Mouse (Mus musculus): ENCODE measurements at regions not wholly inside any gene's neighbourhood (a gene's known extent, or its start where the extent isn't known, plus 50 kb on each side); places are given as distances from the start of the nearest gene placed in this dataset.

- Histone ChIP-seq H3K4me1 (ENCODE audit: control insufficient read depth, insufficient read depth, low read length) (peaks cover 14% of the 10 kb centered on the region), H3K4me3 (ENCODE audit: insufficient read depth, low read length) (no peak overlapping the region), H3K27ac (ENCODE audit: insufficient read depth, low read length) (no peak overlapping the region)
- TF ChIP-seq POLR2A (IDR thresholded peaks at IDR 0.05; ENCODE audit: low read depth, low read length), result no peak
- TF ChIP-seq CTCF (IDR thresholded peaks at IDR 0.05; ENCODE audit: borderline replicate concordance, insufficient read depth, low read length), result no peak
Measured at GRCm38 (mm10) chr13:63718782-63719181, 96.3 kb upstream of the Ercc6l2 start.

DNA sequence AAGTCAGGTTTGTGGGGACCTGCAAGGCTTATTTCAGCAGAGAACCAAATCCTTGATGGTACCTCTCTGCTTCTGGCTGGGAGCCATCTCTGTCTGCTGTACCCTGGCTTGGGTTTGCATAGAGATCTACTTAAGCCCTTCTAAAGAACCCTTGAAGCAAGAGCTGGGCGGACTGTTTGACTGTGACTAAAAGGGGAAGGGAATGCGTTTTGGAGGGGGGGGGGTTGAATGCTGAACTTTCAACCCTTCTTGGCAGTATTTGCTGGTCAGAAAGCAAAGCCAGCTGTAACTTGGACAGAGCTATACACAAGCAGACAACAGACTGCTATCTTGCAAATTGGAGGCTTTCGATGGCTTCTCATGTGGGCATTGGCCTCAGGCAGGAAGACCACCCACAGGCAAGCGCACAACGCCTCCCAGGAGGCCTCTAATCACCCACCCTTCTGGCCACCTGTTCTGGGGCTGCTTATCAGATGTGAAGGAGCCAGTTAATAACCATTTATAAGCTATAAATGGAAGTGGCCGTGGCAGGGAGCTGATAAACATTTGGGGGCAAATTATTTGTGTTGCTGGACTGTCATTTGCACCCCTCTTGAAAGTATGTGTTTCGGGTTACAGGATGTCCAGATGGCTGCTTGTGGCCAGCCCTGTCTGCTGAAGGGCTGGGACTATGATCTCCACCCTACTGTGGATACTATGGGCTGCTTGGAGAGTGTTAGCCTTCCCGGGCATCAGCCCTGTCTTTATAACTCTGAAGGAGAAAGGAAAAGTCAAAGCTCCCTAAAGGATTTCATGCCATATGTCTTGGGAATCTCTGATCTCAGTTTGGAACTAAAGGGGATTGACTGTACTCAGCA, 95.5 kb upstream of the Ercc6l2 start:
- no peak for TF ChIP-seq CTCF (IDR thresholded peaks at IDR 0.05; ENCODE audit: borderline replicate concordance, insufficient read depth, low read length)
- Histone ChIP-seq H3K4me3 (ENCODE audit: insufficient read depth, low read length) (no peak overlapping the region), H3K27ac (ENCODE audit: insufficient read depth, low read length) (no peak overlapping the region), H3K4me1 (ENCODE audit: control insufficient read depth, insufficient read depth, low read length) (peaks cover 16% of the 10 kb centered on the region)

DNA sequence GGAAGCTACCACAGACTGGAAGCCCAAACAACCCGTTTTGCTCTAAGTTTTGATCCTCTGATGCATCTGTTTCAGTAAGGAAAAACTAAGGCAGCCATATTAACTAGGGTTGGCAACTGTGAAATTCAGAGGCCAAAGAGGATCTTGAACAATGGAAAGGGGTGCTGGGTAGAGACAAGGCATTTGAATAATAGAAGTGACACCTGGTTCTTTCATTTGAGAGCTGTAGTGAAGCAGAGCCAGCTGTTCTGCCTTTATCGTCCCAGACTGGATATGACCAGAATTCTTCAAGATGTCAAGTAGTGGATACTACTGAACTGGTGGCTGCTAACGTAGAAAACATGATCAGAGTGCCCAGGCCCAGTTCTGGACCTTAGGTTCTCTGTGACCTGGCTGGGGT, 94.4 kb upstream of the Ercc6l2 start:
- Histone ChIP-seq H3K4me3 (ENCODE audit: insufficient read depth, low read length) (no peak overlapping the region), H3K27ac (ENCODE audit: insufficient read depth, low read length) (no peak overlapping the region), H3K4me1 (ENCODE audit: control insufficient read depth, insufficient read depth, low read length) (peaks cover 16% of the 10 kb centered on the region)
- TF ChIP-seq POLR2A (IDR thresholded peaks at IDR 0.05; ENCODE audit: low read depth, low read length) (no peak), CTCF (IDR thresholded peaks at IDR 0.05; ENCODE audit: borderline replicate concordance, insufficient read depth, low read length) (no peak)

GRCm38 (mm10) chr13:63721011-63721625, 93.9 kb upstream of the Ercc6l2 start:
- TF ChIP-seq CTCF (IDR thresholded peaks at IDR 0.05; ENCODE audit: borderline replicate concordance, insufficient read depth, low read length) (no peak), POLR2A (IDR thresholded peaks at IDR 0.05; ENCODE audit: low read depth, low read length) (no peak)
- H3K27ac ChIP-seq (ENCODE audit: insufficient read depth, low read length), result no peak overlapping the region
- no peak overlapping the region for H3K4me3 ChIP-seq (ENCODE audit: insufficient read depth, low read length)
- peaks cover 16% of the 10 kb centered on the region for H3K4me1 ChIP-seq (ENCODE audit: control insufficient read depth, insufficient read depth, low read length)

DNA sequence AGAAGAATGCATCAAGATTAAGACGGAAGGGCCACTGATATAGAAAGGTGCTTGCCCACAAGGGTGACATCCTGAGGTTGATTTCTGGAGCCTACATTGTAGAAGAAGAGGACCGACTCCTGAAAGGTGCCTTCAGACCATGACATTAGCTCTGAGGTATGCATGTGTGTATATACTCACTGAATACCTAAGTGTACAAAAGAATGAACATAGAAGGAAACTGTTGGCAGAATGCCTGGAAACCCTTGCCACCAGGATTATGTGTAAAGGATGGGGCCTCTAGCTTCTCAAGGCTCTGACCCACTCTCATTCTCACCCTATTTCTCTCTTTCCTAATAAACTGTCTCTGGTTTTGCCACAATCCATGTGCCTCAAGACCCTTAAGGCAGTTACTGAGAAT, 90.7 kb upstream of the Ercc6l2 start:
- no peak for TF ChIP-seq POLR2A (IDR thresholded peaks at IDR 0.05; ENCODE audit: low read depth, low read length)
- TF ChIP-seq CTCF (IDR thresholded peaks at IDR 0.05; ENCODE audit: borderline replicate concordance, insufficient read depth, low read length), result no peak
- Histone ChIP-seq H3K4me3 (ENCODE audit: insufficient read depth, low read length) (no peak overlapping the region), H3K4me1 (ENCODE audit: control insufficient read depth, insufficient read depth, low read length) (0 out of 2 replicates have a peak, but pooled peaks cover 7% of the 10 kb centered on the region), H3K27ac (ENCODE audit: insufficient read depth, low read length) (no peak overlapping the region)

DNA sequence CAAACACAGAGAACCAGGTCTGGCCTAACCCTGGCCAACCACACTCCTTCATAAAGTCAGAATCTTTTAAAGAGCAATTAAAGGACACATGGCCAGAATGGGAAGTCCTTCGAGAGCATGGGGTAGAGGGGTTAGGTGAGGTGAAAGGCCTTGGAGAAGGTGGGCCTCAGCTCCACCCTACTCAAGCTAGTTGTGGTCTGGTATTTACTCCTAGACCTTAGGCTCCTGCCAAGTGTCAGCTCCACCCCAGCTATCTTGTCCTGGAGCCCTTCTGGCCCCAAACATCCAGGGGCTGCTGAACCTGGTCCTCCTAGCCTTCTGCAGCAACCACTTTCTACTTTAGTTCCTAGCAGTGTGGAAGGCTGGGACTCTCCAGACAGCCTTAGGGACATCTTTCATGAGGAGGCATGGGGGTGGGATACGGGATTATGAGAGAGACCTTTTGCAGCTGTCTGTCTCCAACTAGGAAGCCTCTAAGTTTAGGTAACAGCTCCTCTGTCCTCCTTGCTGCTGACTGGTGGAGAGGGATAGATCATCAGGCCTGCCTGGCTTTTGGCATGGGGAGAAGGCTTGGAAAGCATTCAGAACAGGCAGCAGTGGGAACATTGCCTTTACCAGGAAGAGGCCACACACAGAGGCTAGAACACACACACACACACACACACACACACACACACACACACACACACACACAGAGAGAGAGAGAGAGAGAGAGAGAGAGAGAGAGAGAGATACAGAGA, 90.0 kb upstream of the Ercc6l2 start:
- Histone ChIP-seq H3K4me1 (ENCODE audit: control insufficient read depth, insufficient read depth, low read length) (0 out of 2 replicates have a peak, but pooled peaks cover 2% of the 10 kb centered on the region), H3K4me3 (ENCODE audit: insufficient read depth, low read length) (no peak overlapping the region), H3K27ac (ENCODE audit: insufficient read depth, low read length) (no peak overlapping the region)
- no peak for TF ChIP-seq POLR2A (IDR thresholded peaks at IDR 0.05; ENCODE audit: low read depth, low read length)
- TF ChIP-seq CTCF (IDR thresholded peaks at IDR 0.05; ENCODE audit: borderline replicate concordance, insufficient read depth, low read length), result no peak

GRCm38 (mm10) chr13:63726035-63726434, 89.0 kb upstream of the Ercc6l2 start:
- H3K4me3 ChIP-seq (ENCODE audit: insufficient read depth, low read length), result no peak overlapping the region
- H3K27ac ChIP-seq (ENCODE audit: insufficient read depth, low read length), result no peak overlapping the region
- TF ChIP-seq POLR2A (IDR thresholded peaks at IDR 0.05; ENCODE audit: low read depth, low read length), result no peak
- no peak for TF ChIP-seq CTCF (IDR thresholded peaks at IDR 0.05; ENCODE audit: borderline replicate concordance, insufficient read depth, low read length)
- 0 out of 2 replicates have a peak, but pooled peaks cover 2% of the 10 kb centered on the region for H3K4me1 ChIP-seq (ENCODE audit: control insufficient read depth, insufficient read depth, low read length)

- TF ChIP-seq CTCF (IDR thresholded peaks at IDR 0.05; ENCODE audit: borderline replicate concordance, insufficient read depth, low read length), result no peak
- H3K27ac ChIP-seq (ENCODE audit: insufficient read depth, low read length), result no peak overlapping the region
- 0 out of 2 replicates have a peak, but pooled peaks cover 2% of the 10 kb centered on the region for H3K4me1 ChIP-seq (ENCODE audit: control insufficient read depth, insufficient read depth, low read length)
- H3K4me3 ChIP-seq (ENCODE audit: insufficient read depth, low read length), result no peak overlapping the region
Measured at GRCm38 (mm10) chr13:63726509-63726908, 88.5 kb upstream of the Ercc6l2 start.

DNA sequence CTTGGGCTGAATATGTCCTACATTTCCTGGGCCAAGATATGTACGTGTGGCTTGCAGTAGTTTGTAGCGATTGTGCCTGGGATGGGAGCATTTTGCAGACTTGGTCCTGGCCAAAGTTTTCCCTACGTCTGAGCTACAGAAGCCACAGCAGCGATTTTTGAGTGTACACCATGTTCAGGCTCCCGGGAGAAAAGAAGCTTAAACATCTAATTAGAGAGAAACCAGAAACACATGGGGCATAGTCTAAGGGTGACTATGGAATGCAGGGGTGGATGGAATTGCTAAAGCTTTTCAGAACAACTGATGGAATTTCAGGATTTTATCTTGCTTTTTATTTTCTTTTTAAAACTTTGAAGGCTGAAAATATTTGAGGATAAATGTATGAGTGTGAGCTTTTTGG, 79.3 kb upstream of the Ercc6l2 start:
- no peak for TF ChIP-seq POLR2A (IDR thresholded peaks at IDR 0.05; ENCODE audit: low read depth, low read length)
- no peak for TF ChIP-seq CTCF (IDR thresholded peaks at IDR 0.05; ENCODE audit: borderline replicate concordance, insufficient read depth, low read length)
- H3K4me3 ChIP-seq (ENCODE audit: insufficient read depth, low read length), result no peak overlapping the region
- peak overlapping the region; percentile 28 for H3K27ac ChIP-seq (ENCODE audit: insufficient read depth, low read length)
- H3K4me1 ChIP-seq (ENCODE audit: control insufficient read depth, insufficient read depth, low read length), result peaks cover 7% of the 10 kb centered on the region

Data from embryonic fibroblast, embryonic 13.5 days (primary cell).